Mouse (Mus musculus) thymus, postnatal 14 days (tissue): ENCODE results near the gene 5330417C22Rik.

Experiments used
- DNase-seq: peaks from one replicate; pipeline ENCODE4 v3.0.0; 2021

5330417C22Rik gene

DNA sequence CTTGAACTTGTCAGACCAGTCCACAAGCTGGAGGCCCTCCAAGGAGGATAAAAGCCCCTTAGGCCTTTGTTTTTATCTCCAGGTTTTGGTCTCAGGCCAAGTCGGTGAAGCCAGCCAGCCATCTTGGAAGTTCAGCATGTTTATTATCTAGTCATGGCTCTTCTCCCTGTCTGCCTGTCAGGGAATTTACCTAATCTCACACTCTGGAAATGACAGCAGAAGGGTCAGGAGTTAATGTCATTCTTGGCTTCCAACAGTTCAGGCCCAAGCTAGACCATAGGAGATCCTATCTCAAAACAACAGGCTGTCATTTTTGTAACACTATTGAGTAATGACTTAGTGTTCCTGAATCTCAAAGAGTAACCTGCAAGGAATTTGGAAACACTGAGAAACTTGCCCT, 82.2 kb downstream of the 5330417C22Rik start:
- no peak for DNase-seq

DNA sequence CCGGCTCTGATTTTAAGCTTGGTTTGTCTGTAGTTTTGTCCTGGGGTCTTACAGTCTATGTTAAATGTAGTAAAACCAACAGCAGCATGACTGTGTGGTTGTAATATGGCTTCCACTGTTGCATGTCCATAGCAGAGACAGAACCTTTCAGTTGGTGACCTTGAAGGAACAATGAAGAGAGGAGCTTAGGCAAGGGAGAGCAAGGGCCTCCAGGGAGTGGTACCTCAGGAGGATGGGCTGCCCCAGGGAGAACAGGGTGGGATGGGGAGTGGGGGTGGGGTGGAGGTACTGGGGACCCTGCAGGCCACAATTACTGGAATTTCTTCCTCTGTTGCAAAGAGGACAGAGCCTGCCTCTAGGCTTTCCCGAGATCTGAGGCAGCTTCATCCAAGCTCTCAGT, 84.4 kb downstream of the 5330417C22Rik start:
- DNase-seq, result no peak

GRCm38 (mm10) chr3:108445366-108445705, 91.0 kb downstream of the 5330417C22Rik start:
- DNase-seq, result no peak

DNA sequence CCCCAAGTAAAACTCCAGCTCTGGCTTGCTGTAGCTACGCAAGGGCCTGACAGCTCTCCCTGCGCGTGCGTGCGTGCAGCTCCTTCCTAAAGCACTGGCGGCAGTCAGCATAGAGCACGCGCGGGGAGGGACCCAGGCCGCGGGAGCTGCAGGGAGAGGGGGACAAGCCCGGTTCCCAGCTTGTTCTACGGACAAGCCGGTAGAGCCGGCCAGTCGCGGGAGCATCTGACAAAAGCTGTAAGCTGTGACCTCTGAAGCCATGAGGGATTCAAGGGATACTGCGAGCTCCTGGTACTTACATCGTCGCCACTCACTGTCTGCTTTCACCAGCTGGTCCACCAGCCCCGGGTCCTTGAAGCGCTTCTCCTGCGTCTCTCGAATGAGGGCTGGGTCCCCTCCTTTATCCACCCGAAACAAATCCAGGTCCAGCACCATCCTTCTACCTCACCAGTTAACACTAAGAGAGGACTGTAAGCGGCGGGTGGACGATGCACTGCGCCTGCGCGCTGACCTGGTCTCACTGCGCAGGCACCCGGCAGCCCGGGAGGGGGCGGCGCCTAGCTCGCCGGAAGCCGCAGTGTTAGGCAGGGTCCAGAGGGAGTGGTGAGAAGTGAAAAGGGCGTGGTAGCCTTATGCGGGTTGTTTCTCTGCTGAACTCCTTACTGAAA, 91.5 kb downstream of the 5330417C22Rik start, which contains the start of gene Sars:
TSS of gene Sars (minus strand) at position 512 of the 668 bp plus-strand sequence.
- peak; percentile 90 for DNase-seq

GRCm38 (mm10) chr3:108444029-108444428, 92.3 kb downstream of the 5330417C22Rik start:
- DNase-seq, result peak; percentile 47

DNA sequence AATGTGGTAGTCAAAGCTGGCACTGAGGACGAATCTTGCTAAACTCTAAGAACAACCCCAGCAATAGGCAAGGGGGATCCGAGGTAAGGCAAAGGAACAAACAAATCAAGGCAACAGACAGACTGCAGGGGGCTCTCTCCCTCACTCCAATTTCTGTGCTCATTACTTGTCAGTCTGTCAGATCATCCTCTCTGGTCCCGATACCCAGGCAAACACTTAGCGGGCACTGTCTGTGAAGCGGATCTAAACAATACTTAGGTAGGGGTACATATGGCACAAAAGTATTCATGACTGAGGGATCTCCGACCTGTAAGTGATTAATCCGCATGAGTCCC, 100.0 kb downstream of the 5330417C22Rik start:
- no peak for DNase-seq

DNA sequence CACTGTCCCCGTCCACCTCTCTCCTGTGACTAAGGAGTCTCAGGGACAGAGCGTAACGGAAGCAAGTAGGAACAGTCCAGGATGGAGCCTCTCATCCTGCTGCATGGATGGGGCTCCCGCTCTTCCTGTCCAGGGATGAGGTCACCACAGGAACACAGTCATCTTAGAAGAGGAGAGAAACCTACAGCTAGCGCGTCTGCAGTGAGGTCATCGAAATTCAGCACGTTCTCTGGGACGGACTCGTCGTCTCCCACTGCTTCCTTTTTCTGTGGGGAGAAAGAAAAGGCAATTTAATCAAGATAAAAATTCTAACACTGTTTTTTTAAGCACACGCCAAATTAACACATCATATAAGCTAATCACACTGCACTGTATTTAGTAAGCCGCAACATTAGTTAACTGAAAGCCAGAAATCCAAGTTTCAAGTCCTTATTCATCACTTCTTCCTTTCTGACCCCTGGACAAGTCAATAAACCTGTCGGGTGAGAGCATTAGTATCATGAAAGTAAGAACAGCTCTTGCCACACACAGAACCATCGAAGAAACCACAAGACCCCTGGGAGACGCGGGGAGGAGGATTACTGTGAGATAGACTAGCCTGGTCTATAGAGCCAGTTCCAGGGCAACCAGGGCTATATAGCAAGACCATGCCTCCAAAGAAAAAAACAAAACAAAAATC, 100.5 kb downstream of the 5330417C22Rik start:
- no peak for DNase-seq

GRCm38 (mm10) chr3:108433881-108434495, 102.3 kb downstream of the 5330417C22Rik start:
- DNase-seq, result no peak

DNA sequence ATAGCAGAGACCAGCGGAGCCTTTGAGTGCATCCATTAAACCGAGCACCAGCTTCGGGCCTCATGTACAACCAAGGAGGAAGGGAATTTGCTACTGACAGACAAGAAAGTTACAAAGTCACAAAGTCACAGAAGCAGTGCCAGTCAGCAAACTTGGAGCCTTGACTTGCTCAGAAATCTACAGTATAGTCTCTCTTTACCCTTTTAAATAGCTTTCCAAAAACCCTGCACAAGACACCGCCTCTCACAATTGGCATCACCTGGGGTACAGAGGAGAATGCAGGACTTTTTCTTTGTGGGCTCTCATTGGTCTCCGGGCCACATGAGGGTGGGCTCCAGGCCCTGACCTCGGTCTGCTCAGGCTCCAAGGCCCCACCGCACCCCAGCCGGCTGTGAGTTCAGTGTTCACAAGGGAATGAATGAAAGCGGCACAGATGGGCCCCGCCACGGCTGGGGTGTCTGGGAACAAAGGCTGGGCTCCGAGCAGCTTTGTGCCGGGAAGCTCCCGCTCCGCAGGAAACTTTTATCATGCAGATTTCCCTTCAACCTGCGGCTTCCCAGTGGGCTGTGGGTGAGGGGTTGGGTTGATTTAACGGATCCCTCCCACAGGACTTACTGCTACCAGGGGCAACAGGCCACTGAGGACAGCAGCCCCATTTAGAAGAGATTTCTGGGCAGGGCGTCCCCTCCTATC, 103.0 kb downstream of the 5330417C22Rik start:
- no peak for DNase-seq

DNA sequence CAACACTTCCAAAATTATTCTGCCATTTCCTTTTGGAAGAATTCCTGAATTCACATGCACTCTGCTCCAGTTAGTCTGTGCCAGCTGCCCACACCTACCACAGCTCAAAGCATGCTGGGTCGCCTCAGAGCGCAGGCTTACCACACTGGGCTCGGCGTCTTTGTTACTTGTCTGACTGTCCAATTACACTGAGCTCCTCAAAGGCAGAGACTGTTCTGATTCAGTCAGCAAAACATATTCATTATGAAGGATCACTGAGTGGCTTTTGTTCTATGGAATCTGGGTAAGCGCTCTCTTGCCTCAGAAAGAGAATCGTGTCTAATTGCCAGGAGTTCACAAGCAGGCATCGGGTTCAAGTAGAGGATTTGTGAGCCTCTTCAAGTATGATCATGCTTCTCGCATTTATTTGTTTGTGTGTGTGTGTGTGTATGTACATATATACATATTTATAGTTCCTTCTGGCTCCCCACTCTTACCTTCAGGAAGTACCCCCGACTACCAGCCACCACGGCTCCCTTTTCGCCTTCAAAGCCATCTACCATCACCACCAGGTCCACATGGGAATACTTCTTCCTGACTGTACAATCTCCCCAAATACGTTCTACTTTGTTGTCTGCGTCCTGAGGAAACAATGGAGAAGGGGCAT, 103.7 kb downstream of the 5330417C22Rik start:
- no peak for DNase-seq

GRCm38 (mm10) chr3:108425624-108426018, 110.7 kb downstream of the 5330417C22Rik start:
- no peak for DNase-seq

DNA sequence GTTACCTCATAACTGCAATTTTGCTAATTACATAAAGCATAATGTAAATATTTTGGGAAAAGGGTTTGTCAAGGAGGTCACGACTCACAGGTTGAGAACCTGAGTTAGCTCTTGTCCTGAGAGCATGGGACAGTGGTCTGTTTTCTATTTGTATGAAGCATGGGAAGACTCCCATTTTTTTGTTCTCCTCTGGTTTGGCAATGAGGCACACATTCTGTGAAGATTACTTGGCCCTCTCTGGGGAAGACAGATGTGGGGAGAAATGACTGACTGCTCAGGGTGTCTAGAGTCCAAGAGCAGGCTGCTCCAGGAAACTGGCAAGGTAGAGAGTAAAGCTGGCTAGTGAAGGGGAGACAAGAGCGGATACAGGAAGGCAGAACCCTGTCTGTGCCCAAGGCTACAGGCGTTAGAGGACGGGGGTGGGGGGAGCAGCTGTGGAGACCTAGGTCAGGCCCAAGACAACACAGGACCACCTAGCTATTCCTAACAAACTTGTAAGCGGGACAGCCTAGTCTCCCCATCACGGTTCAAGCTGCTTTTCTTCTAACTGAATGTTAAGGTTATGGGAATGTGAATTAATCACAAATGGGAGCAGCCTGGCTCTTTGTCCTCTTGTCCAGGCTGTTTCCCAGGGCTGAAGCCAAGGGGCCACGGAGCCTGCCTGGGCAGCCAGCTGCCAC, 111.3 kb downstream of the 5330417C22Rik start:
- DNase-seq, result no peak

DNA sequence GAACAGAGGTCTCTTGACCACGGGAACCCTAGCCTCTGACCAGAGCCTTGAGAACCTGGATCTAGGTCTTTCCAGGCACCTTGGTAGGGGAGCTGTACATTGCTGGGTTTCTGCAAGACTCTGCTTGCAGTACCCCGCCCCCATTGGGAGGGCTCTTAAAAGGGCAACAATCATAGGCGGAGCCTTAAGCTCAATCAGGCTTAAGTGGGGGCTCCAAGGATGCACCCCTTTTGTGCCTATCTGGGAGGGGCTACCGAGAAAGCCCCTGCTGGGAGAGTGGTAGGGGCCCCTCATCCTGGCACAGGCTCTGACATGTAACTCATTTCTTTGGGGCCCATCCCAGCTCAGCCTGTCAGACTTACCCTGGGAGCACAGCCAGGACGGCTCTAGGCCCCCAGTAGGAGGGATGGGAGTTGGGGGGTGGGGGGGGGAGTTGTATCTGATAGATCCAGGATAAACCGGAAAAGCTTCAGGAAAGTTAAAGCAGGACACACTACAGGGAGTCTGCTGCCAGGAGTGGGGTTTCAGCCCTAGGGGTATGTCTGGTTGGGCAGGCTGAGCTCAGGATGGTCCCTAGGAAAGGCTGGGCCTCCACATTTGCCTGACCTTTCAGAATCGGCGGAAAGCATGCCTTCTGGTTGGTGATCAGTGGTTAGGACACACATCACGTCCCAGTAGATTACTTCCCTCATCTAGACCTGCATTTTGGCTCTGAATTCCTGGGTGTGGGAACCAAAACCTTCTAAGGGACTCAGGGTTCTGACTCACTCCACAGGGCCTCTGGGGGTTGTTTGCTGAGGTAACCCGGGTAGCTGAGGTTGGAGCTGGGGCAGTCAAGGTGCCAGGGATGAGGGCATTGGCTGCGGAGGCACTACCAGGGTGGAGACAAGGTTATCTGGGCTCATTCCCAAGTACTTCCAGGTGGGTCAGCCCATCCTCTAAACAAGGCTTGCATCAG, 112.2 kb downstream of the 5330417C22Rik start:
- peak; percentile 67 for DNase-seq

DNA sequence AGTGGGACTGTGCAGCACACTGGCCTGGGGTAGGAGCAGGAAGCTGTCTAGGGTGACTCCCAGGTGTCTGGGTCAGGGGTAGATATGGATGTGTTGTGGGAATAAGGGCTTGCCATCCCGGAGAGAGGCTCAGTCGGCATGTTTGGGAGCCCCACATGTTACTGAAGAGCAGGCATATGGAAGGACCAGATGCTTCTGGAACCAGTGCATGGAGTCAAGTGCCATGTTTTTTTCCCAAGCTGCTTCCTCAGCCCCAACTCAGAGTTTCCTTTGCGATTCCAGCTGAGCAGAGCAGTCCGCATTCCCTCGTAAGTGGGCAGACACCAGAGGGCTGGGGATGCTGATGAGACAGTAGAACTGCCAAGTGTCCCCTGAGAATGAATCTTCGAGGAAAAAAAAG, 113.3 kb downstream of the 5330417C22Rik start:
- no peak for DNase-seq

- peak; percentile 88 for DNase-seq
Observed at GRCm38 (mm10) chr3:108415831-108416223, 120.5 kb downstream of the 5330417C22Rik start.

DNA sequence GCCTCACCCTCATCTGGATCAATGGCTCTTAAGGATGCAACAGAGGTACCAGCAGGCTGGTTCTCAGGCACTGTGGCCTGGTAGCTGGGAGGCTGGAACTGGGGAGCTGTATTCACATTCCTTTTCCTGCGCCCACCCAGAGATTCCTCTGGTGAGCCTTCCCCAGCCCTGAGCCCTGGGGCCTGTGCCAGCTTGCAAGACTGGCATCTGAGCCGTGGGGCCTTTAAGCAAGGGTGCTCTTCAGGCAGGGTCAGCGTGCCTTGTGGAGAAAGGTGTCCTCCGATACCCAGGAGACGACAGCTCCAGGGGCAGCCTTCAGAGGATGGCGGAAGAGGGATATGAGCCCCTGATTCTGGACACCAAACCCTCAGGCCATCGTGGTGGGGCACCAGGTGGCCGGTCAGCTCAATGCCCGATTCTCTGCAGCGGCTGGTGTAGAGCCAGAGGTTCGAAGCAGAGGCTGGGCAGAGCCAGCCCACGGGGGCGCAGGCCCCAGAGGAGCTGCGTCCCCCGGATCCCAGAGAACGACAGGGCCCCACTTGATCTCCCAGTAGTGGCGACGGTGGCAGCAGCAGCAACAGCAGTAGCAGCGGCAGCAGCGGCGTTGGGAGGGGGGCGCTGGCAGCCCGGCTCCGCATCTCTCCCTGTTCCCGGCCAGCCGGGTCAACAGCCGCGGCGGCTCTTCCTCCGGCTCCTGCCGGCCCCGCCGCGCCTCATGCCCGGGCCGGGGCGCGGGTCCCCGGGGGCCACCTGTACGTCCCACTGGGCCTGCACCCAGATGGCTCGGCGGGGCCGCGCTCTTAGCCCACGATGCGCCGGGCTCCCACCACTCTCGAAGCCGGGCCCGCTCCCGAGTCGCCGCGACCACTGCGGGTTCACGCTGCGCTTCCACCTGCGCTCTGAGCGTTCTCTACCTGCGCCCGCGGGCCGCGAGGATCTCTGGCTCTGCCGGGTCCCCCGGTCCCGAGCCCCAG, 121.2 kb downstream of the 5330417C22Rik start, which contains the start of gene Celsr2:
TSS of gene Celsr2 (minus strand) at position 696 of the 974 bp plus-strand sequence.
- peak; percentile 62 for DNase-seq

DNA sequence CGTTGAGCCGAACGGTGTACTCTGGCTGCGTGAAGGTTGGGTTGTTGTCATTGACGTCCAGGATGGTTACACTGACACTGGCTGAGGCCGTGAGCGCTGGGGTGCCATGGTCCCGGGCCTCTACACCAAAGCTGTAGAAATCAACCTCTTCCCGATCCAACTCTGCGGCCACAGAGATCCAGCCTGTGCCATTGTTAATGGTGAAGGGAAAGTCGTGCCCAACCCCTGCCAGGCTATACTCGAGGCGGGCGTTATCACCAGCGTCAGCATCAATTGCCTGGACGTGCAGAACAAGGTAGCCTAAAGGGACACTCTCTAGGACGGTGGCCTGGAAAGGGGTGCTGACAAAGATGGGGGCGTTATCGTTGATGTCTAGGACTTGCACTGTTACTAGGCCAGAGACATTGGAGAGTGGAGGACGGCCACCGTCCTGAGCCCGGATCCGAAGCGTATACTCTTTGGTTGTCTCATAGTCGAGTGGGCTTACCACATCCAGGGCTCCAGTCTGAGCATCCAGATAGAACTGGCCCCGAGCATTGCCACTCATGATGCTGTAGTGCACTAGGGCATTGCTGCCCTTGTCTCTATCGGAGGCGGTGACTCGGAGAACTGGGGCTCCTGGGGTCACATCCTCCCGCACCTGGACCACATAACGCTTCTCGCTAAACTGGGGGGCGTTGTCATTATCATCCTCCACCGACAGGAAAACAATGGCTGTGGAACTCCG, 122.5 kb downstream of the 5330417C22Rik start:
- no peak for DNase-seq

GRCm38 (mm10) chr3:108411754-108412121, 124.6 kb downstream of the 5330417C22Rik start:
- no peak for DNase-seq

DNA sequence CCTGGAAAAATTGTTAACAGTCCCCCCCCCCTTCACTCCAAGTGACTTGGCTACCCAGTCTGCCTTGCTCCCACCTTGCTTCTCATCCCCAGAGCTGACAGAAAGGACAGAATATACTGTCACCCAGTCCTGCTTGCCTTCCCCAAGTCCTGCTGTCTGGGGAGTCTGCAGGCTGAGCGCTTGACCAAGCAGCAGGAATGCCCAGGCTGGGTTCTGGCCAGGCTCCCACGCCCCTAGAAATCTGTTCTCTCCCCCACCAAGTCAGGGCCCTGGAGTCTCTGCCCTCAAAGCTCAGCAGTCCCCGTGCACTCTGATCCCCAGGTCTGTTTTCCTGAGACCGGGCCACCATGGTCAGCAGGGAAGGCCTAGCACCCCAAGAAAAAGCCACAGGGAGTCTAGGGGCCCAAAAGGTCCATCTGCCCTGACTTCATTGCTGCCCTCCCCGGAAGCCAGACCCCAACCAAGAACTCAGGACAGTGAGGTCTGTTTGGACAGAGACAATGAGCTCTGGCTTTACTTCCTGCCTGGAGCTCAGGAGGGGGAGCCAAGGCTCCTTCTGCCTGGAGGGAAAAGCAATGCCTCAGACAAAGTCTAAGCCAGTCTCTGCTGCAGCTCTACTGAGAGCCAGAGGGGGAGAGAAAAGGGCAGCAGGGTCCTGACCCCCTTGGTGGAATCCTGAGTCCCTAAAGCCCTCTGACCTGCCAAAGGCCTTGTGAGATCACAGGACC, 125.1 kb downstream of the 5330417C22Rik start:
- DNase-seq, result no peak
